Mouse (Mus musculus): Measurements from ENCODE around the gene Poc5. TPM values are rescaled to one million over a fixed set of nuclear protein-coding genes. Genes with fewer than 3 reads are reported as not detected.

Gene Poc5
- total and polyA plus RNA-seq, 3 experiments = 17.1 to 25.4 TPM; not detected in 1

DNA sequence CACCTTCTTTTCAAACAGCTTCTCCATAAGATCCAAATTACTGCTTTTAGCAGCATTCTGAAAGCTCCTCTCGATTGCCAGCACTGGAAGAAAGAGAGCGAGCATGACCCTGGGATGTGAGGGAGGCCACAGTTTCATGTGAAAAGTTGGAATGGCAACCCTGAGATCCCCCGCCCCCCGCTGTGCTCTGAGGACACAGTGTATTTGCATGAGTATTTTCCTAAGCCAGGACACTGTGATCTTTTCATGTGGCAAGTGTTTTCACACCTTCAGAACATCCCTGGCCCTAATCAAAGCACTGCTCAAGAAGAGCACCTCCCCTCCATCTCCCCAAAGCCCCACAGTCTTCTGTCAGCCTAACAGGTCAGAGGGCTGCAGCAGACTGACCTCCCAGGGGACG, 77.2 kb downstream of the Poc5 start:
- Histone ChIP-seq H3K4me3 (ENCODE audit: control insufficient read depth in 1 of 2, insufficient read depth in 1 of 2, low read depth in 2 of 2, low read length in 2 of 2) (no peak overlapping the region), H3K9ac (ENCODE audit: control insufficient read depth, low read depth, low read length, poor library complexity, severe bottlenecking) (no peak overlapping the region), H3K27ac (ENCODE audit: control insufficient read depth, low read depth, low read length) (no peak overlapping the region), H3K9me3 (replicated peaks; ENCODE audit: insufficient read depth, low read length) (no peaks in the 10 kb centered on the region), H3K79me2 (ENCODE audit: control insufficient read depth, insufficient read depth, low read length, poor library complexity) (no peaks in the 10 kb centered on the region), H3K4me1 (ENCODE audit: control insufficient read depth in 1 of 2, insufficient read depth in 2 of 2, low read length in 2 of 2) (no peaks in the 10 kb centered on the region), H3K27me3 (ENCODE audit: control insufficient read depth in 1 of 2, insufficient read depth in 2 of 2, low read length in 2 of 2) (no peaks in the 10 kb centered on the region; a peak in 1 of 4 replicates), H3K36me3 (ENCODE audit: control insufficient read depth in 1 of 2, insufficient read depth in 2 of 2, low read length in 2 of 2) (no peaks in the 10 kb centered on the region)
- TF ChIP-seq RAD21 (IDR thresholded peaks at IDR 0.05; ENCODE audit: low read depth, low read length) (no peak), HCFC1 (IDR thresholded peaks at IDR 0.05; ENCODE audit: low read depth, low read length) (no peak), TAL1 (IDR thresholded peaks at IDR 0.05; ENCODE audit: low read length) (no peak), MEF2A (IDR thresholded peaks at IDR 0.05; ENCODE audit: extremely low read depth, insufficient replicate concordance, low read depth, low read length, poor library complexity, severe bottlenecking) (no peak), SMC3 (IDR thresholded peaks at IDR 0.05; ENCODE audit: low read depth, low read length) (no peak), ELF1 (IDR thresholded peaks at IDR 0.05; ENCODE audit: low read depth, low read length) (no peak), POLR2AphosphoS2 (IDR thresholded peaks at IDR 0.05; ENCODE audit: low read length) (no peak), GATA1 (IDR thresholded peaks at IDR 0.05; ENCODE audit: low read depth, low read length) (no peak)
- no peak for DNase-seq (ENCODE audit: low read depth, low spot score)

Other genes with a start within 250 kb of the Poc5 start
- 0.03 and 0.12 TPM in 2 replicates for gene Ankdd1b, start 82.9 kb downstream of the Poc5 start, total RNA-seq (2012; rRNA removed)
- not detected for gene Ankdd1b, start 82.9 kb downstream of the Poc5 start, polyA plus RNA-seq (2012; ENCODE audit: insufficient read depth in 1 of 2, insufficient read length in 2 of 2, low read depth in 1 of 2, low replicate concordance in 2 of 2, missing spikeins in 1 of 2)
- gene Gm17622, start 102.4 kb downstream of the Poc5 start, total RNA-seq (2012; rRNA removed) = not detected in 2 replicates
- gene Gm17622, start 102.4 kb downstream of the Poc5 start, polyA plus RNA-seq (2012; ENCODE audit: insufficient read depth in 1 of 2, insufficient read length in 2 of 2, low read depth in 1 of 2, low replicate concordance in 2 of 2, missing spikeins in 1 of 2) = not detected
- 2.8 and 2.9 TPM in 2 replicates for gene Polk, start 154.3 kb downstream of the Poc5 start, total RNA-seq (2012; rRNA removed)
- 1 to 10 TPM in 1 of 2 experiments, not detected in 1; 3.6 TPM for gene Polk, start 154.3 kb downstream of the Poc5 start, polyA plus RNA-seq (2012; ENCODE audit: insufficient read depth in 1 of 2, insufficient read length in 2 of 2, low read depth in 1 of 2, low replicate concordance in 2 of 2, missing spikeins in 1 of 2)
- gene Col4a3bp, start 154.3 kb downstream of the Poc5 start, total RNA-seq (2012; rRNA removed) = 8.8 and 8.9 TPM in 2 replicates
- 10 to 100 TPM in 1 of 2 experiments, not detected in 1; 12.1 TPM for gene Col4a3bp, start 154.3 kb downstream of the Poc5 start, polyA plus RNA-seq (2012; ENCODE audit: insufficient read depth in 1 of 2, insufficient read length in 2 of 2, low read depth in 1 of 2, low replicate concordance in 2 of 2, missing spikeins in 1 of 2)